ENCODE assay signal across 9 mouse cellular contexts in genomic region chr5:54100916-54101315, GRCm38 (mm10).
DNase-seq lines count a peak whose midpoint lies in the region; ATAC-seq lines count a peak whose summit lies in the region.
"Had no signal": no experiment of that assay in that cellular context is flagged by ENCODE, and none has a peak within 500 bp of the region (broad histone marks: within the 10 kb centered on the region; RNA-seq: fewer than 3 reads in every experiment).

No protein-coding gene starts in this region.

- H3K27ac ChIP-seq in forebrain, embryonic 12.5 days: 0 out of 2 replicates have a peak overlapping the region, but pooled peaks have one; percentile 31
- H3K27ac ChIP-seq in forebrain, embryonic 11.5 days (ENCODE audit: low read depth, low read length): no peak overlapping the region
- H3K27ac ChIP-seq in midbrain, embryonic 14.5 days (replicated peaks; ENCODE audit: low read depth, low read length): no peak overlapping the region; the same call in 1 of the 2 replicates
- H3K27ac ChIP-seq: embryonic facial prominence, embryonic 12.5 days had no signal

- no peaks in the 10 kb centered on the region for H3K9me3 ChIP-seq in forebrain, embryonic 12.5 days
- H3K9me3 ChIP-seq in forebrain, embryonic 11.5 days (ENCODE audit: control insufficient read depth, low read length): no peaks in the 10 kb centered on the region
- H3K9me3 ChIP-seq in midbrain, embryonic 14.5 days (ENCODE audit: control insufficient read depth, low read length): no peaks in the 10 kb centered on the region
- H3K9me3 ChIP-seq: embryonic facial prominence, embryonic 12.5 days had no signal

- H3K4me3 ChIP-seq in forebrain, embryonic 12.5 days (replicated peaks): no peak overlapping the region
- H3K4me3 ChIP-seq in forebrain, embryonic 11.5 days (ENCODE audit: low read depth, low read length): no peak overlapping the region
- H3K4me3 ChIP-seq in midbrain, embryonic 14.5 days (replicated peaks; ENCODE audit: low read depth, low read length): no peak overlapping the region
- H3K4me3 ChIP-seq: embryonic facial prominence, embryonic 12.5 days had no signal

- no peak overlapping the region for H3K4me2 ChIP-seq in forebrain, embryonic 12.5 days
- H3K4me2 ChIP-seq in forebrain, embryonic 11.5 days (ENCODE audit: low read depth, low read length, severe bottlenecking): no peak overlapping the region
- H3K4me2 ChIP-seq in midbrain, embryonic 14.5 days (ENCODE audit: low read length): no peak overlapping the region
- H3K4me2 ChIP-seq: embryonic facial prominence, embryonic 12.5 days had no signal

- WGBS in forebrain, embryonic 12.5 days: 42% methylated on average over 3 of the region's 3 CpGs
- WGBS in forebrain, embryonic 11.5 days: 64% methylated on average over 3 of the region's 3 CpGs
- WGBS in midbrain, embryonic 14.5 days: 26% methylated on average over 3 of the region's 3 CpGs

- H3K27me3 ChIP-seq in forebrain, embryonic 12.5 days: no peaks in the 10 kb centered on the region
- H3K27me3 ChIP-seq in forebrain, embryonic 11.5 days (ENCODE audit: control insufficient read depth, insufficient read depth, low read length): no peaks in the 10 kb centered on the region
- no peaks in the 10 kb centered on the region for H3K27me3 ChIP-seq in midbrain, embryonic 14.5 days (ENCODE audit: control insufficient read depth, insufficient read depth, low read length)
- H3K27me3 ChIP-seq: embryonic facial prominence, embryonic 12.5 days had no signal

- 0 out of 2 replicates have a peak, but pooled peaks cover 3% of the 10 kb centered on the region for H3K36me3 ChIP-seq in forebrain, embryonic 12.5 days (replicated peaks)
- H3K36me3 ChIP-seq in forebrain, embryonic 11.5 days (ENCODE audit: control insufficient read depth, insufficient read depth, low read length): no peaks in the 10 kb centered on the region
- H3K36me3 ChIP-seq in midbrain, embryonic 14.5 days (ENCODE audit: control insufficient read depth, insufficient read depth, low read length): 0 out of 2 replicates have a peak, but pooled peaks cover 6% of the 10 kb centered on the region

- peaks cover 11% of the 10 kb centered on the region for H3K4me1 ChIP-seq in forebrain, embryonic 12.5 days
- H3K4me1 ChIP-seq in forebrain, embryonic 11.5 days (replicated peaks; ENCODE audit: control insufficient read depth, insufficient read depth, low read length): peaks cover 3% of the 10 kb centered on the region; the same call in 1 of the 2 replicates
- peaks cover 7% of the 10 kb centered on the region; the same call in 1 of the 2 replicates for H3K4me1 ChIP-seq in midbrain, embryonic 14.5 days (ENCODE audit: control insufficient read depth, insufficient read depth, low read length)

- H3K9ac ChIP-seq in forebrain, embryonic 12.5 days: no peak overlapping the region
- no peak overlapping the region for H3K9ac ChIP-seq in forebrain, embryonic 11.5 days (ENCODE audit: low read length)
- no peak overlapping the region for H3K9ac ChIP-seq in midbrain, embryonic 14.5 days (replicated peaks; ENCODE audit: low read length)
- H3K9ac ChIP-seq: embryonic facial prominence, embryonic 12.5 days had no signal

- no peak for DNase-seq in forebrain, embryonic 11.5 days (ENCODE audit: low spot score)
- DNase-seq in CD4-positive, CD25-positive, alpha-beta regulatory T cell, adult 2 months (ENCODE audit: low read depth, low spot score): peak; percentile 38
- DNase-seq in frontal cortex, postnatal 36 days (ENCODE audit: low spot score in 2 of 2): peak; percentile 59 to 82
- peak; percentile 53 to 72 for DNase-seq in layer of hippocampus, postnatal 14 days (ENCODE audit: low spot score in 2 of 2)
- DNase-seq in midbrain, embryonic 14.5 days: peak; percentile 55
- peak; percentile 56 for DNase-seq in thymus, postnatal 14 days
- no peak for DNase-seq in urinary bladder, adult 2 months (ENCODE audit: low spot score)

- ATAC-seq in forebrain, embryonic 12.5 days (ENCODE audit: low FRiP score): no peak
- no peak for ATAC-seq in forebrain, embryonic 11.5 days (replicated peaks; ENCODE audit: low FRiP score)
- ATAC-seq in midbrain, embryonic 14.5 days (ENCODE audit: low FRiP score, low TSS enrichment): peak; percentile 27; the same call in 1 of the 2 replicates

Comparison
In these comparisons a context has a peak if more than half of its experiments do, and no peak if none do; other contexts are left out.
1. DNase-seq: peak in CD4-positive, CD25-positive, alpha-beta regulatory T cell, adult 2 months (single experiment), frontal cortex, postnatal 36 days (2 of 2), layer of hippocampus, postnatal 14 days (2 of 2), midbrain, embryonic 14.5 days (single experiment) and thymus, postnatal 14 days (single experiment); none in forebrain, embryonic 11.5 days (single experiment) and urinary bladder, adult 2 months (single experiment).